Mouse (Mus musculus) small intestine, adult 2 months (tissue): ENCODE data around the gene Ing4. TPM values are rescaled to one million over a fixed set of nuclear protein-coding genes. Genes with fewer than 3 reads are reported as not detected.
"Not testable (repeated sequence)": the region's sequence is repeated elsewhere in the genome, so short reads cannot be mapped to it uniquely, and the experiment has no call there.

Experiments
- H3K27ac ChIP-seq: fragments of 200-500 bp; 2 replicates; pipeline ENCODE4 v1.5.1; 2012; ENCODE audit warnings: low read depth, low read length, control low read depth, inconsistent platforms; ENCODE audit not compliant: insufficient read depth
- H3K27me3 ChIP-seq: fragments of 200-500 bp; 2 replicates; pipeline ENCODE4 v1.6.1; 2012; ENCODE audit warnings: mild to moderate bottlenecking, moderate library complexity, low read length, inconsistent platforms; ENCODE audit not compliant: control insufficient read depth, insufficient read depth
- H3K36me3 ChIP-seq: fragments of 200-500 bp; 2 replicates; pipeline ENCODE4 v1.6.1; 2012; ENCODE audit warnings: mild to moderate bottlenecking, low read length, control low read depth, inconsistent platforms; ENCODE audit not compliant: control insufficient read depth, insufficient read depth
- H3K4me1 ChIP-seq: fragments of 200-500 bp; 2 replicates; pipeline ENCODE4 v1.6.1; 2012; ENCODE audit warnings: low read length, inconsistent platforms, mixed read lengths; ENCODE audit not compliant: control insufficient read depth, insufficient read depth, insufficient read length
- H3K4me3 ChIP-seq: fragments of 200-500 bp; 2 replicates; pipeline ENCODE4 v1.5.1; 2012; ENCODE audit warnings: low read depth, mild to moderate bottlenecking, control low read depth, inconsistent platforms, low read length, moderate library complexity
- CTCF ChIP-seq: fragments of 200-500 bp; IDR thresholded peaks from 2 replicates; pipeline ENCODE4 v1.5.1; 2012; ENCODE audit warnings: low read depth, mild to moderate bottlenecking, control low read depth, inconsistent platforms, low read length, moderate library complexity, mixed read lengths; ENCODE audit not compliant: insufficient replicate concordance, insufficient read length; ENCODE audit errors: extremely low read depth
- POLR2A ChIP-seq: fragments of 200-500 bp; IDR thresholded peaks from 2 replicates; pipeline ENCODE4 v1.6.1; 2012; ENCODE audit warnings: low read depth, mild to moderate bottlenecking, control low read depth, inconsistent platforms, low read length, moderate library complexity
- WGBS: fragments of 180-500 bp; shearing (Covaris S2); methylation state at CpG from one replicate; pipeline ENCODE4 v1.1.7; 2018; 5-methylcytosine and 5-hydroxymethylcytosine counted together
- polyA plus RNA-seq: library from polyadenylated mRNA; depleted of rRNA; stranded (reverse); fragments of >200 nt; gene quantifications from 2 replicates; pipeline ENCODE4 v1.2.3, GENCODE M21; 2012

Ing4 gene
- polyA plus RNA-seq, 1 experiment = 32.7 TPM

DNA sequence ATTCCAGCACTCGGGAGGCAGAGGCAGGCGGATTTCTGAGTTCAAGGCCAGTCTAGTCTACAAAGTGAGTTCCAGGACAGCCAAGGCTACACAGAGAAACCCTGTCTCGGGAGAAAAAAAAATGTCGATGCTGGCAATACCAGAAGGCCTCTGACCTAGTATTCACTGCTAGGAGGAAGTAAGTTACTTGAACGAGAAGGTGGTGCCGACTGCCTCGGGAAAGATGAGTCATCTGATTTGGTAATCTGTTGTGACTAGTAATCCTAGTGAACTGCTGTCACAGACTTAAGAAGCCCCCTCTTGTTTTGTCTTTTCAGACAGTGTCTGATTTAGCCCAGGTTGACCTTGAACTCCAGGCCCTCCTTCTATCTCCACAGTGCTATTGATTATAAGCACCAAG lies 1.5 kb downstream of the Ing4 start:
- 29% methylated on average over 7 of the region's 7 CpGs for WGBS
- no peak overlapping the region for H3K4me3 ChIP-seq
- peaks cover 4% of the 10 kb centered on the region; the same call in 1 of the 2 replicates for H3K4me1 ChIP-seq
- H3K27ac ChIP-seq = peak overlapping the region; percentile 71
- H3K36me3 ChIP-seq = peaks cover 20% of the 10 kb centered on the region
- H3K27me3 ChIP-seq = no peaks in the 10 kb centered on the region
- TF ChIP-seq POLR2A (no peak), CTCF (no peak)

- Histone ChIP-seq H3K36me3 (peaks cover 20% of the 10 kb centered on the region), H3K4me1 (peaks cover 4% of the 10 kb centered on the region; the same call in 1 of the 2 replicates), H3K4me3 (no peak overlapping the region), H3K27ac (no peak overlapping the region), H3K27me3 (no peaks in the 10 kb centered on the region)
- TF ChIP-seq POLR2A (no peak), CTCF (no peak)
- WGBS = 87% methylated on average over 7 of the region's 7 CpGs
Observed at GRCm38 (mm10) chr6:125042081-125042480, 2.5 kb downstream of the Ing4 start.

DNA sequence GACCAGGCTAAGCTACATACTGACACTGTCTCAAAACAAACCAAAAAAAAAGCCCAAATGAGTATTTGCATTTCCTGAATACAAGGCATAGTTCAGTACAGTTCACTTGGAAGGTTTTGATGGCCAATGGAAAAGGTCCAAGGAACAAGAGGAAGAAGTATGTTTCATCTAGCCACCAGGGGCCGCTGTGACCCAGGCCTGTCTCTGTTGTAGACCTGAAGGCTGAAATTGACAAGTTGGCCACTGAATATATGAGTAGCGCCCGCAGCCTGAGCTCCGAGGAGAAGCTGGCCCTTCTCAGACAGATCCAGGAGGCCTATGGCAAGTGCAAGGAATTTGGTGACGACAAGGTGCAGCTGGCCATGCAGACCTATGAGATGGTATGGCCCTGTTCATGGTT lies 7.1 kb downstream of the Ing4 start:
- Histone ChIP-seq H3K27me3 (no peaks in the 10 kb centered on the region), H3K4me1 (no peaks in the 10 kb centered on the region), H3K4me3 (no peak overlapping the region), H3K27ac (no peak overlapping the region), H3K36me3 (peaks cover 55% of the 10 kb centered on the region)
- TF ChIP-seq POLR2A = no peak; the same call in 1 of the 2 replicates
- TF ChIP-seq CTCF = peak; percentile 91; the same call in 1 of the 2 replicates
- 20% methylated on average over 5 of the region's 5 CpGs for WGBS

GRCm38 (mm10) chr6:125049678-125050077 lies 10.1 kb downstream of the Ing4 start, which contains the start of gene Acrbp:
Gene Acrbp (plus strand): TSS chr6:125049689.
- H3K4me1 ChIP-seq = no peaks in the 10 kb centered on the region
- H3K27ac ChIP-seq = no peak within 1 kb of the TSS
- 46% methylated on average over 20 of the region's 20 CpGs for WGBS
- H3K4me3 ChIP-seq = no peak within 1 kb of the TSS
- TF ChIP-seq CTCF = no peak
- TF ChIP-seq POLR2A = no peak
- H3K27me3 ChIP-seq = no peaks in the 10 kb centered on the region
- H3K36me3 ChIP-seq = peaks cover 57% of the 10 kb centered on the region

GRCm38 (mm10) chr6:125051237-125051636 lies 11.7 kb downstream of the Ing4 start:
- no peak for TF ChIP-seq POLR2A
- peak; percentile 48; the same call in 1 of the 2 replicates for TF ChIP-seq CTCF
- no peak overlapping the region for H3K4me3 ChIP-seq
- no peaks in the 10 kb centered on the region for H3K4me1 ChIP-seq
- no peak overlapping the region for H3K27ac ChIP-seq
- H3K27me3 ChIP-seq = no peaks in the 10 kb centered on the region
- WGBS = 75% methylated on average over 5 of the region's 5 CpGs
- peaks cover 55% of the 10 kb centered on the region for H3K36me3 ChIP-seq

GRCm38 (mm10) chr6:125061493-125061892 lies 21.9 kb downstream of the Ing4 start:
- TF ChIP-seq POLR2A = no peak
- peaks cover 21% of the 10 kb centered on the region; the same call in 1 of the 2 replicates for H3K4me1 ChIP-seq
- no peaks in the 10 kb centered on the region for H3K36me3 ChIP-seq
- H3K4me3 ChIP-seq = no peak overlapping the region
- H3K27ac ChIP-seq = no peak overlapping the region
- no peaks in the 10 kb centered on the region for H3K27me3 ChIP-seq
- WGBS = 76% methylated on average over 6 of the region's 6 CpGs

DNA sequence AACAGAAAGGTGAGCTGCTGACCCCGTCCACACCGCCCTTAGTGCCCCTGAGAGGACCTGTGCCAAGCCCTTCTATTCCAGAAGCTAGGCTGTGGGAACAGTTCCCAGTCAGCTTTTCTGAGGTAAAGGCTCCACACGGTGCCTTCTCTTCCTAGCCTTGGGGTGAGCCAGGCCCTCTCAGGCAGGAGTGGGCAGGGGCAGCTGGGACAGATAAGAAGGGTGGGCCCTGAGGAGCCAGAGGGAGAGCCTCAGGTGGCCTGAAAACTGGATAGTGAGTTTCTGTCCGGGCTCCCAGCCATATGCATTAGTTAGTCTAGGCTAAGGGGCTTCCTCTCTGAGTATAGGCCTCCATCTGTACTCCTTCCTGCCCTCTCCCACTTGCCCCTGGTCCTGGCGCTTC lies 23.0 kb downstream of the Ing4 start:
- Histone ChIP-seq H3K36me3 (no peaks in the 10 kb centered on the region), H3K27ac (no peak overlapping the region), H3K4me1 (peaks cover 26% of the 10 kb centered on the region), H3K27me3 (no peaks in the 10 kb centered on the region), H3K4me3 (no peak overlapping the region)
- WGBS = 85% methylated on average over 5 of the region's 5 CpGs
- no peak for TF ChIP-seq POLR2A
- TF ChIP-seq CTCF = no peak

GRCm38 (mm10) chr6:125063906-125064305 lies 24.3 kb downstream of the Ing4 start:
- no peak for TF ChIP-seq CTCF
- TF ChIP-seq POLR2A = no peak
- peaks cover 26% of the 10 kb centered on the region for H3K4me1 ChIP-seq
- no peaks in the 10 kb centered on the region for H3K36me3 ChIP-seq
- peak overlapping the region; percentile 32; the same call in 1 of the 2 replicates for H3K27ac ChIP-seq
- H3K27me3 ChIP-seq = no peaks in the 10 kb centered on the region
- WGBS = 56% methylated on average over 6 of the region's 6 CpGs
- H3K4me3 ChIP-seq = no peak overlapping the region

DNA sequence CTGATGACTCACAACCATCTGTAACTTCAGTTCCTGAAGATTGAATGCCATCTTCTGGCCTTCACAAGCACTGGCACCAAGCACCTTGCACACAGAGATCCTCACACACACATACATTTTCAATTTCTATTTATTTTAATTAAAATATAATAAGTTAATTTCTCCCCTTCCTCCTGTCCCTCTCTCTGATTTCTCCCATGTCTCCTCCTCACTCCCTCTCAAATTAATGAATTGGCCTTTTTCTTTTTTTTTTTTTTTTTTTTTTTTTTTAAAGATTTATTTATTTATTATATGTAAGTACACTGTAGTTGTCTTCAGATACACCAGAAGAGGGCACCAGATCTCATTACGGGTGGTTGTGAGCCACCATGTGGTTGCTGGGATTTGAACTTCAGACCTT lies 25.7 kb downstream of the Ing4 start:
- WGBS = no CpG with 5 or more reads among the region's 1 CpGs
- peaks cover 24% of the 10 kb centered on the region for H3K4me1 ChIP-seq

More for the DNA sequence above, 25.7 kb downstream of the Ing4 start:
- not testable (repeated sequence) for H3K4me3 ChIP-seq, H3K36me3 ChIP-seq, H3K27ac ChIP-seq, H3K27me3 ChIP-seq
